Mouse (Mus musculus): ENCODE measurements around the gene Gatad2b.
"Not testable (repeated sequence)": the region's sequence is repeated elsewhere in the genome, so short reads cannot be mapped to it uniquely, and the experiment has no call there.

The Gatad2b gene

GRCm38 (mm10) chr3:90292345-90293275 lies at the start of gene Gatad2b:
Gene Gatad2b (plus strand): TSS chr3:90293178.
- in situ Hi-C loops (cut with MboI, MseI), result no loop called here

GRCm38 (mm10) chr3:90245406-90245805 lies 47.6 kb upstream of the Gatad2b start:
- in situ Hi-C loops (cut with MboI, MseI), result loop anchor here (10.0 to 25.0 kb wide), 2 partner anchors 1161 to 1608 kb away; no protein-coding TSS in a partner anchor

- in situ Hi-C loops (cut with MboI, MseI), result loop anchor here (10.0 to 25.0 kb wide), 2 partner anchors 1163 to 1610 kb away; no protein-coding TSS in a partner anchor
Observed at GRCm38 (mm10) chr3:90247630-90247959, 45.4 kb upstream of the Gatad2b start.

GRCm38 (mm10) chr3:90247960-90248745 lies 44.8 kb upstream of the Gatad2b start, which contains the start of gene Slc39a1:
Gene Slc39a1 (plus strand): TSS chr3:90248172.
- in situ Hi-C loops (cut with MboI, MseI), result loop anchor here (10.0 to 25.0 kb wide), 2 partner anchors 1163 to 1611 kb away; no protein-coding TSS in a partner anchor

- in situ Hi-C loops (cut with MboI, MseI), result loop anchor here (10.0 to 25.0 kb wide), 2 partner anchors 1164 to 1611 kb away; no protein-coding TSS in a partner anchor
Observed at GRCm38 (mm10) chr3:90248746-90249100, 44.3 kb upstream of the Gatad2b start.

- in situ Hi-C loops (cut with MboI, MseI), result no loop called here
Observed at GRCm38 (mm10) chr3:90250791-90251190, 42.2 kb upstream of the Gatad2b start.

GRCm38 (mm10) chr3:90251731-90252226 lies 41.2 kb upstream of the Gatad2b start:
- in situ Hi-C loops (cut with MboI, MseI), result not testable (repeated sequence)

- in situ Hi-C loops (cut with MboI, MseI), result not testable (repeated sequence)
Observed at GRCm38 (mm10) chr3:90252659-90253058, 40.3 kb upstream of the Gatad2b start.

- in situ Hi-C loops (cut with MboI, MseI), result not testable (repeated sequence)
Observed at GRCm38 (mm10) chr3:90253174-90253573, 39.8 kb upstream of the Gatad2b start.

- in situ Hi-C loops (cut with MboI, MseI), result no loop called here
Observed at GRCm38 (mm10) chr3:90253653-90254418, 39.1 kb upstream of the Gatad2b start, which contains the start of gene Crtc2. Gene Crtc2 (plus strand): TSS chr3:90254163.

- in situ Hi-C loops (cut with MboI, MseI), result no loop called here
Observed at GRCm38 (mm10) chr3:90254419-90255193, 38.4 kb upstream of the Gatad2b start.

- in situ Hi-C loops (cut with MboI, MseI), result no loop called here
Observed at GRCm38 (mm10) chr3:90255194-90255565, 37.8 kb upstream of the Gatad2b start.

GRCm38 (mm10) chr3:90255784-90256353 lies 37.1 kb upstream of the Gatad2b start:
- in situ Hi-C loops (cut with MboI, MseI), result no loop called here

GRCm38 (mm10) chr3:90256731-90257530 lies 36.0 kb upstream of the Gatad2b start:
- in situ Hi-C loops (cut with MboI, MseI), result no loop called here

GRCm38 (mm10) chr3:90258521-90258920 lies 34.5 kb upstream of the Gatad2b start:
- in situ Hi-C loops (cut with MboI, MseI), result no loop called here

- in situ Hi-C loops (cut with MboI, MseI), result no loop called here
Observed at GRCm38 (mm10) chr3:90263121-90263771, 29.7 kb upstream of the Gatad2b start.

GRCm38 (mm10) chr3:90264687-90265033 lies 28.3 kb upstream of the Gatad2b start:
- in situ Hi-C loops (cut with MboI, MseI), result no loop called here

GRCm38 (mm10) chr3:90265034-90265931 lies 27.7 kb upstream of the Gatad2b start, which contains the start of gene Dennd4b:
Gene Dennd4b (plus strand): TSS chr3:90265185.
- in situ Hi-C loops (cut with MboI, MseI), result no loop called here

All from T-helper 2 cell (primary cell).